8 mouse cellular contexts compared by ENCODE assay signal in the genomic region with DNA sequence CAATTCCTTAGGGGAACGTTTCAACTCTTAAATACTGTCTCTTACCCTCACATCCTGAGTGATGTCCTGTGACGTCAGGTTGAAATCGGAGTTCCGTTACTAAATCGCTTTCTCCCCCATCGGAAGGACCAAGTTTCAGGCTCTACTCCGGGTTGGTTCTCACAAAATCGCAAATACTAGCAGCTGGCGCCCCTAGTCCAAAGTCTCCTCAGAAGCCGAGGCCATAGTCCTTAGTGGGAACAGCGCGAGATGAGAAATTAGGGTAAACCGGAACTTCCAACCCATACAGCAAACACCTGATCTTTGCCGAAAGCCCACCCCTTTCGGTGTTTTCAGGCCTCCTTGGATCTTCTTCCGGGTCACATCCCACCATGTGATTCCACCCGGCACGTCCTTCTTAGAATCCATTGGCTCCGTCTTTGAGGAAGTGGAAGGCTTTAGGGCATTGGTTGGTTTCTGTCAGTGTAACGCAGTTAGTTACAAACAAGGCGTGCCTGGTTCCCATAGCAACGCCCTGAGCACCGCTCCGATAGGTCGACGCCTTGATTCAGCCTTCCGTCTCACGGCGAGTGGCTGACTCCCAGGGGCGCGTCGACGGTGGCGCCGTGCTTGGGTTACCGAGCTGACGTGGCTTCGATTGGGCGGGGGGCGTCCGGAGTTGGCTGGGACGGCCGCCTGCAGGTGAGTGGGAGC. TPM values are rescaled to one million over a fixed set of nuclear protein-coding genes. Genes with fewer than 3 reads are reported as not detected.
DNase-seq lines count a peak whose midpoint lies in the region; ATAC-seq and TF ChIP-seq lines count a peak whose summit lies in the region.

A gene (minus strand): TSS at position 421 of the 693 bp plus-strand sequence.
A gene (plus strand): TSS at position 558 of the 693 bp plus-strand sequence.

- WGBS in kidney, embryonic 14.5 days, result under 1% methylated on average over 43 of the region's 43 CpGs
- WGBS in limb, embryonic 15.5 days, result under 1% methylated on average over 43 of the region's 43 CpGs

- peak within 1 kb of the TSS; percentile 71 for H3K27ac ChIP-seq in bone marrow macrophage, adult 2 months (ENCODE audit: insufficient read depth, low read depth, low read length)
- H3K27ac ChIP-seq in embryonic fibroblast, embryonic 13.5 days (ENCODE audit: insufficient read depth, low read length), result peak within 1 kb of the TSS; percentile 81
- H3K27ac ChIP-seq in kidney, embryonic 14.5 days (ENCODE audit: low read depth, low read length), result peak within 1 kb of the TSS; percentile 77
- H3K27ac ChIP-seq in limb, embryonic 15.5 days, result peak within 1 kb of the TSS; percentile 90

- peak; percentile 100 for ATAC-seq in kidney, embryonic 14.5 days (ENCODE audit: low FRiP score, low TSS enrichment)
- ATAC-seq in limb, embryonic 15.5 days (ENCODE audit: insufficient number of reproducible peaks, low FRiP score, low TSS enrichment, low read depth), result peak; percentile 100

- H3K36me3 ChIP-seq in kidney, embryonic 14.5 days (ENCODE audit: control insufficient read depth, insufficient read depth, low read length), result peaks cover 15% of the 10 kb centered on the region
- peaks cover 16% of the 10 kb centered on the region for H3K36me3 ChIP-seq in limb, embryonic 15.5 days

- H3K27me3 ChIP-seq in kidney, embryonic 14.5 days (ENCODE audit: control insufficient read depth, insufficient read depth, low read length), result no peaks in the 10 kb centered on the region
- H3K27me3 ChIP-seq in limb, embryonic 15.5 days, result no peaks in the 10 kb centered on the region

- peak; percentile 99 for DNase-seq in A20 (ENCODE audit: low read depth, low spot score)
- DNase-seq in heart, adult 9 months (ENCODE audit: low spot score in 2 of 2), result peak; percentile 99 to 100
- DNase-seq in monocyte, adult 2 months (ENCODE audit: low read depth in 1 of 2, low spot score in 2 of 2), result peak; percentile 89 to 95
- peak; percentile 96 to 99 for DNase-seq in spleen, postnatal 36 days (ENCODE audit: low spot score in 2 of 2)

- H3K9me3 ChIP-seq in kidney, embryonic 14.5 days (ENCODE audit: control insufficient read depth, low read length), result no peaks in the 10 kb centered on the region
- H3K9me3 ChIP-seq in limb, embryonic 15.5 days, result no peaks in the 10 kb centered on the region

- peak within 1 kb of the TSS; percentile 67 for H3K4me2 ChIP-seq in kidney, embryonic 14.5 days (replicated peaks; ENCODE audit: low read depth, low read length)
- peak within 1 kb of the TSS; percentile 56 for H3K4me2 ChIP-seq in limb, embryonic 15.5 days

- H3K9ac ChIP-seq in kidney, embryonic 14.5 days (ENCODE audit: low read depth, low read length), result peak within 1 kb of the TSS; percentile 86
- H3K9ac ChIP-seq in limb, embryonic 15.5 days, result peak within 1 kb of the TSS; percentile 70

- TF ChIP-seq CTCF in bone marrow macrophage, adult 2 months (IDR thresholded peaks at IDR 0.05; ENCODE audit: low read depth, low read length), result no peak
- no peak for TF ChIP-seq CTCF in embryonic fibroblast, embryonic 13.5 days (IDR thresholded peaks at IDR 0.05; ENCODE audit: borderline replicate concordance, insufficient read depth, low read length)

- H3K4me3 ChIP-seq in bone marrow macrophage, adult 2 months (ENCODE audit: insufficient read depth, low read length), result peak within 1 kb of the TSS; percentile 89
- H3K4me3 ChIP-seq in embryonic fibroblast, embryonic 13.5 days (ENCODE audit: insufficient read depth, low read length), result peak within 1 kb of the TSS; percentile 95
- peak within 1 kb of the TSS; percentile 89 for H3K4me3 ChIP-seq in kidney, embryonic 14.5 days (ENCODE audit: low read length)
- peak within 1 kb of the TSS; percentile 80 for H3K4me3 ChIP-seq in limb, embryonic 15.5 days

- H3K4me1 ChIP-seq in bone marrow macrophage, adult 2 months (ENCODE audit: control insufficient read depth, insufficient read depth, low read length), result peaks cover 8% of the 10 kb centered on the region
- H3K4me1 ChIP-seq in embryonic fibroblast, embryonic 13.5 days (ENCODE audit: control insufficient read depth, insufficient read depth, low read length), result peaks cover 3% of the 10 kb centered on the region; the same call in 1 of the 2 replicates
- H3K4me1 ChIP-seq in kidney, embryonic 14.5 days (ENCODE audit: control insufficient read depth, insufficient read depth, low read length), result no peaks in the 10 kb centered on the region; the same call in 1 of the 2 replicates
- peaks cover 6% of the 10 kb centered on the region for H3K4me1 ChIP-seq in limb, embryonic 15.5 days

- TF ChIP-seq POLR2A in bone marrow macrophage, adult 2 months (IDR thresholded peaks at IDR 0.05; ENCODE audit: borderline replicate concordance, low read depth, low read length), result no peak
- TF ChIP-seq POLR2A in embryonic fibroblast, embryonic 13.5 days (IDR thresholded peaks at IDR 0.05; ENCODE audit: low read depth, low read length), result peak; percentile 59

RNA-seq across cellular contexts. Expression of the first gene that starts in this region (rescaled TPM):
- polyA plus RNA-seq in bone marrow macrophage, adult 2 months (2012; ENCODE audit: insufficient read depth, insufficient read length, missing spikeins), result 1.3 TPM in 1 of 2 replicates, not detected in the other
- 1.0 and 1.9 TPM in 2 replicates for polyA plus RNA-seq in embryonic fibroblast, embryonic 13.5 days (2011; ENCODE audit: insufficient read length, low read depth, missing spikeins)
- 6.0 and 7.6 TPM in 2 replicates for polyA plus RNA-seq in kidney, embryonic 14.5 days (2014; fragmentation: Nextera tagmentation; extraction: Ambion mirVana)
- 9.8 and 10.7 TPM in 2 replicates for polyA plus RNA-seq in limb, embryonic 15.5 days (2015; fragmentation: Nextera tagmentation; extraction: Ambion mirVana)

RNA-seq across cellular contexts. Expression of the second gene that starts in this region (rescaled TPM):
- 40.6 and 41.5 TPM in 2 replicates for polyA plus RNA-seq in bone marrow macrophage, adult 2 months (2012; ENCODE audit: insufficient read depth, insufficient read length, missing spikeins)
- 57.5 and 64.4 TPM in 2 replicates for polyA plus RNA-seq in embryonic fibroblast, embryonic 13.5 days (2011; ENCODE audit: insufficient read length, low read depth, missing spikeins)
- 104 and 116 TPM in 2 replicates for polyA plus RNA-seq in kidney, embryonic 14.5 days (2014; fragmentation: Nextera tagmentation; extraction: Ambion mirVana)
- 116 and 127 TPM in 2 replicates for polyA plus RNA-seq in limb, embryonic 15.5 days (2015; fragmentation: Nextera tagmentation; extraction: Ambion mirVana)

Comparison
In these comparisons a context has a peak if more than half of its experiments do, and no peak if none do; other contexts are left out.
1. Peak in every context shown above with its lines: DNase-seq, ATAC-seq, H3K4me3 ChIP-seq and H3K27ac ChIP-seq.